Mouse (Mus musculus): ENCODE data around the gene Rabep2. TPM values are rescaled to one million over a fixed set of nuclear protein-coding genes. Genes with fewer than 3 reads are reported as not detected.
A peak's percentile ranks its signal among the peaks of the same experiment; 100 is the strongest.
"Not testable (repeated sequence)": the region's sequence is repeated elsewhere in the genome, so short reads cannot be mapped to it uniquely, and the experiment has no call there.

Rabep2 gene
- polyA plus RNA-seq, 1 experiment from 2014 or later, result 22.2 TPM

GRCm38 (mm10) chr7:126463547-126463946 is 35.0 kb downstream of the Rabep2 start:
- no peak for DNase-seq (ENCODE audit: low spot score)

- DNase-seq (ENCODE audit: low spot score), result peak; percentile 34
These were observed 35.6 kb downstream of the Rabep2 start for GRCm38 (mm10) chr7:126464121-126464520.

- DNase-seq (ENCODE audit: low spot score), result no peak
These were observed 36.3 kb downstream of the Rabep2 start for GRCm38 (mm10) chr7:126464836-126465235.

- DNase-seq (ENCODE audit: low spot score), result no peak
These were observed 36.9 kb downstream of the Rabep2 start for GRCm38 (mm10) chr7:126465246-126466030.

DNA sequence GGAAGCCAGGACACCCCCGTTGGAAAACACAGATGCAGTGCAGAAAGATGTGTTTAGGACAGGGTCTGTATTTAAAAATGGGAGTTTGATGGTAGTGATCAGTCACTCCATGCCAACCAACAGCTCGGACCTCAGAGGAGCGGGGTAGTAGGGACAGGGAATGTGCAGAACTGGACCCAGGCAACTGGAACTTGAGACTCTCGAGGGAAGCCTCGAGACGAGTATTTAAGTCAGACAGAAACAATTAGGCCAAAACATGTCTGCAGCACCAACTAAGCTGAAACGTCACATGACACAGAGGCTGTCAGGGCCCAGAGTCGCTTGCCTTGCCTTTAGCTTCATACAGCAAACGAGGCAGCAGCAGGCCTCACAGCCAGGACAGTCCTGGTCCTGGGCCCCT is 37.6 kb downstream of the Rabep2 start:
- DNase-seq (ENCODE audit: low spot score), result no peak

GRCm38 (mm10) chr7:126466707-126467106 is 38.1 kb downstream of the Rabep2 start:
- DNase-seq (ENCODE audit: low spot score), result no peak

- DNase-seq (ENCODE audit: low spot score), result peak; percentile 62
These were observed 38.7 kb downstream of the Rabep2 start for GRCm38 (mm10) chr7:126467271-126467670.

DNA sequence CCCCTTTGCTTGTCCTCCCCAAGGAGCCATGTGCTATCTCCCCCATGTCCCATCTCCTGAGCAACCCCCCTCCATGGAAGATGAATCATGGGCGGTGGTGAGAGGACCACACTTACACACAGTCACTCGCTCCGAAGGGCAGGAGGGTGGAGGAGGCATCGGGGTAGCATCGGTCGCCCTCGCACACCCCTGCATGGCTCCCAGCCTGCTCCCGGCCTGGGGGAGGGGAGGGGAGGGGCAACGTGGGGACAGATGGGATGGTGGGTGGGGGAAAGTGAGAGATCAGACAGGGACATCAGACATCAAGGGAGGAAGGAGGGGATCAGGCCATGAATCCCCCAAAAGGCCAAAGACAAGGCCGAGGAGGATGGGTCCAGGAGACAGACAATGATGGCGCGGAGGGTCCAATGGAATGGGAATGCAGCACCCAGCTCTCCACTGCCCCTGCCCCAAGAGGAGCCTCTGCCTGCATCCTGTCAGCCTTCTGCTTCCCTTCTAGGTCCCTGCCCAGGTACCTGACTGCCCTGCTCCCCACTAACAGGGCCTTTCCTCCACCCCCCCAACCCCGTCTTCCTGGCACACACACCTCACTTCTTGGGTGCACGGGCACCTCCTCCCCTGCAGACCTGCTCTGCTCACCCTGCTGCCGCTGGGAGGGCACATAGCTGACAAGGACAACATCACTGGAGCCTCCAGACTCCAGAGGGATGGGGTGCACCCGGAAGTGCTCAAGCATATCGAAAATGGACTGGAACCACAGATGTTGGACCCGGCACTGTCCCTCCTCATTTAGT is 39.5 kb downstream of the Rabep2 start:
- DNase-seq (ENCODE audit: low spot score), result no peak

DNA sequence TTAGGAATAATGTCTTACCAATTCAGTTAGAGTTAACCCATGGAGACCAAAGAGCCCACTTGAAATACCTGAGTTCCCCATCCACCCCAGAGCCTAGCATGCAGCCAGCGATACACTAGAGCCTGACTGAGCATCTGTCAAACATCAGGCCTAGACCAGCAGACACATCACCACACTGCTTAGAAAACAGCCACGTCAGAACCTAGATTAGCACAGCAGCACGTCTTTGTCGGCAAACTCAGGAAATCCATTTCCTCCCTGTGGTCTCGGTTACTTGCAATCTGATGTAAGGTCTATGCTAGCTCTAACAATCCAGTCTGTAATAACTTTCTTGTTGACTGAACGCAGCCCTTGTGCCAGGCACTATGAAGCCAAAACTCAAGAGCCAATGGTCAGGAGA is 41.5 kb downstream of the Rabep2 start:
- DNase-seq (ENCODE audit: low spot score), result peak; percentile 86

DNA sequence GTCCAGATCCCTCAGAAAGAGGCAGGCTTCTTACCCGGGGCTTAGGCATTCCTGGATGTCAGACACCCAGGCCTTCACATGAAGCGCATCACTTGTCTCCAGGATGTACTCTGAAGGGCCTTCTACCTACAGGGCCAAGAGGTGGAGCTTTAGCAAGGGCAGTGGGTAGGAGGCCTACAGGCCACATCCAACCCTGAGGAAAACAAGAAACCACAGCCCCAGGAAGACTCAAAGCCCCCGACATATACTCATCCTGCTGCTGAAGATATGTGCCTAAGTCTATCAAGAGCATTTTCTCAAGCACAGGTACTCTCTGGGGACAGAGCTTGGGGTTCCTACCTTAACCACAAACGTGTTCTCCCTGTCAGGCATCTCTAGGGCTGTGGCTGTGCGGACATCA is 42.8 kb downstream of the Rabep2 start:
- no peak for DNase-seq (ENCODE audit: low spot score)

DNA sequence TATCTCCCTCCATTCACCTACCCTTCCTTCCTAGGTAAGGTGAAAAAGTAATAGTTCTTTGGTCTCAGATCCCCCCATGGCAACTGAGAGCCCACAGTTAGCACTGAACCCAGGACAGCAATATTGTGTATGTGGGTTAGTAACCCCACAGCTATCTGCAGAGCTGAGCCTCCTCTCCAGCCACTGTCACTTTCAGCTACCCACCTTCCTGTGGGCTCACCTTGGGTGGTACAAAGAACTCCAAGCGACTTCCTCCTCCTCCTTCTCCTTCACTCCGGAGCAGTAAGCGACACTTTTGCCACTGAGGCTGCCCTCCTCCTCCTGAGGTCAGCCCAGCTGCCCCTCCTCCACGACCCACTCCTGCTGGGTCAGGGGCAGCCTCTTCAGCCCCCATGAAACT is 43.3 kb downstream of the Rabep2 start:
- peak; percentile 32 for DNase-seq (ENCODE audit: low spot score)

GRCm38 (mm10) chr7:126472306-126472705 is 43.7 kb downstream of the Rabep2 start:
- DNase-seq (ENCODE audit: low spot score), result peak; percentile 82

DNA sequence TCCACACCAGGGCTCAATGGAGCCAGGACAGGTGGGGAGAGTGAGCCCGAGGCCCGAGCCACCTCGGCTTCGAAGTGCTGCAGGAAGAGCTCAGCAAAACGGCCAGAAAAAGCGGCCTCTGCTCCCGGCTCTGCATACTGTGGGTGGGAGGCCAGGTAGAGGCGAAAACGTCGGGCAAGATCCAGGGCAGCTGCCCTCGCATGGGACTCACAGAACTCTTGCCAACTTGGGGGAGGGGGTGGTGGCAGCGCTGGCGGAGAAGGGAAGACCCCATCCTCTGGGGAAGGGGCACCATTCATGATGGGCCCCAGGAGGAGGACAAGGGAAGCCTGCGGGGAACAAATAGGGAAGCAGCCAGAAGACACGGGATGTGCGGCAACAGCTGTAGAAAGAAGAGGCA is 44.2 kb downstream of the Rabep2 start:
- DNase-seq (ENCODE audit: low spot score), result no peak

GRCm38 (mm10) chr7:126473470-126474086 is 45.0 kb downstream of the Rabep2 start:
- no peak for DNase-seq (ENCODE audit: low spot score)

DNA sequence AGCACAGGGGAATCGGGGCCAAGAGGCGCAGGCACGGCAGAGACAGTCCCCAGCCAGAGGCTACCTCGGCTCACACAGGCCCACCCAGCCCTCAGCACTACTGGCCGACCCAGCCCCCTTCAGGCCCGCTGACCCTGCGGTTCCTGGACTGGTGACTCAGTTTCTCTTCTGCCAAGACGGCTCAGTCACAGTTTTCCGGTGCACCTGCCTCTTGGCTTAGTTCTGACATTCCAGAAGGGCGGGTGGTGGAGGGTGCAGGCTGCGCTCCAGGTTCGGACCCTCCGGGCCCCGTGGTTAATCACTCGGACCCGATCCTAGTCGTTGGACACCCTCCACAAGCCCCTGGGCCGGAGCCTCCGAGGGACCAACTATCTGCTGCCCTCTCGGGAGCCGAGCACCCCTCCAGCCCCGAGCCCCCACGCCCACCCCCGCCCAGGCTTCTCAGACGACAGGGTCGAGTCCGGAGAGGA is 46.0 kb downstream of the Rabep2 start:
- DNase-seq (ENCODE audit: low spot score), result no peak

GRCm38 (mm10) chr7:126474993-126475581 is 46.5 kb downstream of the Rabep2 start, which contains the start of gene Sh2b1:
Gene Sh2b1 (minus strand): TSS chr7:126475424.
- DNase-seq (ENCODE audit: low spot score), result peak; percentile 97

DNA sequence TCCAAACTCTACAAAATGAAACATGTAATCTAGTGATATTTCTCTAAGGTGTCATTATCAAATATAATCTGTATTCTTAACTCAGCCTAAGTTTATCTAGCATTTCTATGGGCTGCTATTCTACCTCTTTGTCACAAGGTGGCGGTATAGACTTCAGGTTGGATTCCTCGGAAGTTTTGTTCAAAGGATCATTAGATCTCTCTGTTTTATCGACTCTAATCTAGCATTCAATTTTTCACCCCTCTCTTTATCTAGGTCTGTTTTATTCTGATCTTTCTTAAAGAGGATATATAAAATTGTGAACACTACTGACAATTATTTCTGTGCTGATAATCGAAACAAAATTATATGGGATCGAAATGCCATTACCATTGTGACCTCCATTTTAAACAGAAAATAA is 53.1 kb downstream of the Rabep2 start:
- DNase-seq (ENCODE audit: low spot score), result peak; percentile 52

DNA sequence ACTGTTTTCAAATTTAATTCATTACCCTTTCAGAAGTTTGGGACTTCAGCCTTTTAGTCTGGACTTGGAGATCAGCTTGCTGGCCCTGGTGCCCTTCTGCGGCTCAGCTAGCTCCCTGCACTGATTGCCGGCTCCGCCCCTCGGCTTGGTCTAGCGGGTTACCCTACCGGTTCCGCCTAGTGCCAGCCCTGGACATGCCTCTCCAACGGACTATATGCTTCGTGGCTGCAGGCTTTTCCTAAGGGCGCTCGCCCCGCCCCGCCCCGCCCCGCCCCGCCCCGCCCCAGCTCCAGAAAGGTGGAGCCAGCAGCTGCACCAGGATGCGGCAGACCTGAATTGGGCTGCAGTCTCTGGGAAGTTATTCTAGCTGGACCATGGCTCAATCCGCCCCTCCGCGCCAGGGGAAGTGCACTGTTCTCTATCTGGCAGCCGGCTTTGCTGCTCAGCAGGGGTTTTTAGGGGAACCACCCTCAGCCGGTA is 53.9 kb downstream of the Rabep2 start:
- peak; percentile 26 for DNase-seq (ENCODE audit: low spot score)

- peak; percentile 95 for DNase-seq (ENCODE audit: low spot score)
These were observed 58.5 kb downstream of the Rabep2 start, which contains the start of gene Tufm for GRCm38 (mm10) chr7:126487052-126487483. Gene Tufm (plus strand): TSS chr7:126487361.

- not testable (repeated sequence) for DNase-seq (ENCODE audit: low spot score)
These were observed 59.2 kb downstream of the Rabep2 start for GRCm38 (mm10) chr7:126487617-126488385.

Data from thymus, postnatal 0 days (tissue).